Mouse (Mus musculus) thymus, adult 2 months (tissue): Measurements from ENCODE around the gene Erg.

Experiments used
- CTCF ChIP-seq: fragments of 200-500 bp; IDR thresholded peaks from 2 replicates; pipeline ENCODE4 v1.5.1; 2012; ENCODE audit warnings: mild to moderate bottlenecking, control low read depth, low read length, moderate library complexity, borderline replicate concordance; ENCODE audit not compliant: control insufficient read depth, poor library complexity, insufficient read depth; ENCODE audit errors: extremely low read depth
- POLR2A ChIP-seq: fragments of 200-500 bp; IDR thresholded peaks from 2 replicates; pipeline ENCODE4 v1.6.1; 2012; ENCODE audit warnings: mild to moderate bottlenecking, low read length, control low read depth, moderate library complexity; ENCODE audit not compliant: control insufficient read depth, poor library complexity, insufficient read depth; ENCODE audit errors: extremely low read depth

- TF ChIP-seq CTCF (no peak), POLR2A (no peak)
Observed at GRCm38 (mm10) chr16:95619859-95620325, 33.5 kb upstream of the Erg start.
